ENCODE assay signal across 7 mouse cellular contexts in the genomic region with DNA sequence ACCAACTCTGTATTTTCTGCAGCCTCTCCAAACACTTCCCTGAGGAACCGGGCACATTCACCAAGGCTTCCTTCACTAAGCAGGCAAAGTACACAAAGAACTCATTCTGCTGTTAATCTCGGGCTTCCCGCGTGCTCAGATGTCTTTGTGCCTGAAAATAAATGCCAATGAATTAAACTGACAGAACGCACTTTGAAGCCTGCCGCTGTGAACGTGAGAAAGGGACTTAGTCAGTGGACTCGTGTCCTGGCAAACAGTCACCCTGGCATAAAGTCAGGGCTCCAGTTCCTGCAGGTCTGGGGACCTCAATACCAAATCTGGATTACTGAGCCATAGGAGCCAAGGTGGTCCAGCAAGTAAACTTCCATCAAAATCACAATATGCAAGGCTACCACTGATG. TPM values are rescaled to one million over a fixed set of nuclear protein-coding genes. Genes with fewer than 3 reads are reported as not detected.
DNase-seq lines count a peak whose midpoint lies in the region; ATAC-seq lines count a peak whose summit lies in the region.

No protein-coding gene starts in this region.

- H3K4me1 ChIP-seq in embryonic facial prominence, embryonic 15.5 days = peaks cover 9% of the 10 kb centered on the region; the same call in 1 of the 2 replicates
- 0 out of 2 replicates have a peak, but pooled peaks cover 12% of the 10 kb centered on the region for H3K4me1 ChIP-seq in intestine, embryonic 15.5 days (replicated peaks)

- no peak for ATAC-seq in embryonic facial prominence, embryonic 15.5 days (ENCODE audit: insufficient number of reproducible peaks, low FRiP score, low TSS enrichment, low read depth)
- ATAC-seq in intestine, embryonic 15.5 days = peak; percentile 35

- H3K9me3 ChIP-seq in embryonic facial prominence, embryonic 15.5 days (replicated peaks) = no peaks in the 10 kb centered on the region
- H3K9me3 ChIP-seq in intestine, embryonic 15.5 days = no peaks in the 10 kb centered on the region

- DNase-seq in right cerebral cortex, postnatal 25 days = peak; percentile 14
- DNase-seq in right cerebral cortex, postnatal 14 days = no peak
- DNase-seq in lung, postnatal 4 days = peak; percentile 12 to 27
- DNase-seq in testis, postnatal 14 days (ENCODE audit: low spot score) = peak; percentile 54
- DNase-seq in cerebellum, adult 18-20 months = no peak

- no peaks in the 10 kb centered on the region for H3K36me3 ChIP-seq in embryonic facial prominence, embryonic 15.5 days
- no peaks in the 10 kb centered on the region for H3K36me3 ChIP-seq in intestine, embryonic 15.5 days

- H3K27me3 ChIP-seq in embryonic facial prominence, embryonic 15.5 days = no peaks in the 10 kb centered on the region
- no peaks in the 10 kb centered on the region for H3K27me3 ChIP-seq in intestine, embryonic 15.5 days (replicated peaks)

- H3K9ac ChIP-seq in embryonic facial prominence, embryonic 15.5 days = no peak overlapping the region
- no peak overlapping the region for H3K9ac ChIP-seq in intestine, embryonic 15.5 days

- H3K4me3 ChIP-seq in embryonic facial prominence, embryonic 15.5 days (replicated peaks) = no peak overlapping the region
- H3K4me3 ChIP-seq in intestine, embryonic 15.5 days (replicated peaks) = no peak overlapping the region

- 8% methylated on average over 8 of the region's 8 CpGs for WGBS in embryonic facial prominence, embryonic 15.5 days
- 12% methylated on average over 8 of the region's 8 CpGs for WGBS in intestine, embryonic 15.5 days

- no peak overlapping the region for H3K27ac ChIP-seq in embryonic facial prominence, embryonic 15.5 days (replicated peaks)
- H3K27ac ChIP-seq in intestine, embryonic 15.5 days = no peak overlapping the region

- peak overlapping the region; percentile 72 for H3K4me2 ChIP-seq in embryonic facial prominence, embryonic 15.5 days (replicated peaks)
- H3K4me2 ChIP-seq in intestine, embryonic 15.5 days (replicated peaks) = peak overlapping the region; percentile 87

RNA-seq across cellular contexts. Expression of a gene that starts 0.9 kb away (rescaled TPM):
- polyA plus RNA-seq in embryonic facial prominence, embryonic 15.5 days (2015; fragmentation: Nextera tagmentation; extraction: Ambion mirVana) = 40.3 and 41.4 TPM in 2 replicates
- 28.9 and 31.9 TPM in 2 replicates for polyA plus RNA-seq in intestine, embryonic 15.5 days (2015; fragmentation: Nextera tagmentation; extraction: Ambion mirVana)

Comparison
In these comparisons a context has a peak if more than half of its experiments do, and no peak if none do; other contexts are left out.
1. DNase-seq: peak in right cerebral cortex, postnatal 25 days (single experiment), lung, postnatal 4 days (2 of 2) and testis, postnatal 14 days (single experiment); none in right cerebral cortex, postnatal 14 days (single experiment) and cerebellum, adult 18-20 months (0 of 2).